Mouse (Mus musculus): ENCODE data around the gene Foxd2. TPM values are rescaled to one million over a fixed set of nuclear protein-coding genes. Genes with fewer than 3 reads are reported as not detected.

Gene Foxd2
- total RNA-seq (2021) (under 1 TPM; 0.16 to 0.32 TPM), polyA plus RNA-seq (2012; rRNA removed) (0.14 and 0.15 TPM in 2 replicates)
- long read RNA-seq, partial matches to known transcripts = 0 of 1 reads
- long read RNA-seq, other reads (novel, unspliced or antisense) = 0 of 1 reads

DNA sequence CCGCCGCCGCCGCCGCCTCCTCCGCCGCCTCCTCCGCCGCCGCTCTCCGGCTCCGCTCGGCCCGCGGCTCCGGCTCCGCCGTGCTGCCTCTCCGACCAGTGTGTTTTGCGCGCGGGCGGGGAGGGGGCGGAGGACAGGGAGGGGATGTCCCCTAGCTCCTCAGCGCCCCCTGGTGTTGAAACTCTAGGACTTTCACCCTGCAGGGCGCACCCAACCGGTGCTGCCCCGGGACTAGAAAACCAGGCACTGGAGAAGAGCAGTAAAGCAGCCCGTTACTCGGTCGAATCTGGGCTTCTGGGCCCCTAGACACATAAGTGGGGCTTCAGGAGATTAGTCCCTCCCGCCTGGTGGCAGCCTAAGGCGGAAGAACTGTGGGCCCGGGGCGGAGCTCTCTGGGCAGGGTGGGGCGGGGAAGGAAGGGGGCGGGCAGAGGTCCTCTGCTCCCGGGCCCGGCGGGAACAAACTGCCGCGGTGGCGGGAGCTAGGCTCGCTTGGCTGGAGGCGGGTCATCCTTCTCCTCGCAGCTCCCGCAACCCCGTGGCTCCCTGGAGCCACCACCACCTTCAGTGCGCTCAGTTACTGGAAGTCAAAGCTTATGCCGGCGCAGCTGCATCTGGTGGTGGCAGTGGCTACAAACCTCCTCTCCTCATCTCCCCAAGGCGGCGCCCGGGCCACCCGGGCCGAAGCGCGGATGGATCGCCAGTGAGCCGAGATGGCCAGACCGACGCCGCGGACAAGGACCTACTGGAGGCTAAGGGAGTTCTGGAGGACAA lies at the start of gene Foxd2:
Foxd2 (minus strand) TSS at position 45 of the 773 bp plus-strand sequence.
- peak within 1 kb of the TSS; percentile 80 for H3K4me3 ChIP-seq

GRCm38 (mm10) chr4:114958231-114958630 lies 49.6 kb upstream of the Foxd2 start:
- WGBS = 53% methylated on average over 2 of the region's 2 CpGs
- H3K27ac ChIP-seq = no peak overlapping the region
- H3K36me3 ChIP-seq (ENCODE audit: control insufficient read depth, insufficient read depth, low read length) = peaks cover 4% of the 10 kb centered on the region; the same call in 1 of the 2 replicates
- TF ChIP-seq EP300 (IDR thresholded peaks at IDR 0.05; ENCODE audit: insufficient read depth, low read depth, low read length) = no peak
- TF ChIP-seq POLR2A (IDR thresholded peaks at IDR 0.05; ENCODE audit: insufficient read depth, low read depth, low read length) = no peak
- no peak for TF ChIP-seq CTCF (IDR thresholded peaks at IDR 0.05)
- DNase-seq = no peak
- no peak overlapping the region for H3K9ac ChIP-seq (ENCODE audit: low read depth, low read length)
- no peaks in the 10 kb centered on the region for H3K4me1 ChIP-seq (ENCODE audit: control insufficient read depth, insufficient read depth, low read length)
- H3K4me3 ChIP-seq = no peak overlapping the region
- intact Hi-C loops (cut with DNase I) = no loop called here
- no peaks in the 10 kb centered on the region for H3K27me3 ChIP-seq (ENCODE audit: control insufficient read depth, insufficient read depth, low read length)
- H3K79me2 ChIP-seq (replicated peaks; ENCODE audit: control insufficient read depth, insufficient read depth, low read length) = no peaks in the 10 kb centered on the region

More for the DNA sequence above, at the start of gene Foxd2:
- Histone ChIP-seq H3K4me1 (ENCODE audit: control insufficient read depth, insufficient read depth, low read length) (no peaks in the 10 kb centered on the region; the same call in 1 of the 2 replicates), H3K36me3 (ENCODE audit: control insufficient read depth, insufficient read depth, low read length) (no peaks in the 10 kb centered on the region), H3K27ac (peak within 1 kb of the TSS; percentile 95), H3K79me2 (replicated peaks; ENCODE audit: control insufficient read depth, insufficient read depth, low read length) (no peaks in the 10 kb centered on the region), H3K9ac (ENCODE audit: low read depth, low read length) (peak within 1 kb of the TSS; percentile 85), H3K27me3 (ENCODE audit: control insufficient read depth, insufficient read depth, low read length) (peaks cover 18% of the 10 kb centered on the region)
- TF ChIP-seq EP300 (IDR thresholded peaks at IDR 0.05; ENCODE audit: insufficient read depth, low read depth, low read length) (no peak), CTCF (IDR thresholded peaks at IDR 0.05) (peak; percentile 80), POLR2A (IDR thresholded peaks at IDR 0.05; ENCODE audit: insufficient read depth, low read depth, low read length) (peak; percentile 42; the same call in 1 of the 2 replicates)
- intact Hi-C loops (cut with DNase I) = loop anchor here (5.0 kb wide), 2 partner anchors 78 to 148 kb away; partner anchors contain the start of genes Cmpk1 and Tal1
- peak; percentile 91 to 92 for DNase-seq
- WGBS = 1% methylated on average over 64 of the region's 64 CpGs

- H3K36me3 ChIP-seq (ENCODE audit: control insufficient read depth, insufficient read depth, low read length) = peaks cover 4% of the 10 kb centered on the region; the same call in 1 of the 2 replicates
- DNase-seq = no peak
- H3K27ac ChIP-seq = no peak overlapping the region
- H3K4me3 ChIP-seq = no peak overlapping the region
- TF ChIP-seq POLR2A (IDR thresholded peaks at IDR 0.05; ENCODE audit: insufficient read depth, low read depth, low read length) (no peak), EP300 (IDR thresholded peaks at IDR 0.05; ENCODE audit: insufficient read depth, low read depth, low read length) (no peak), CTCF (IDR thresholded peaks at IDR 0.05) (no peak)
- H3K4me1 ChIP-seq (ENCODE audit: control insufficient read depth, insufficient read depth, low read length) = no peaks in the 10 kb centered on the region
- H3K79me2 ChIP-seq (replicated peaks; ENCODE audit: control insufficient read depth, insufficient read depth, low read length) = no peaks in the 10 kb centered on the region
- no peak overlapping the region for H3K9ac ChIP-seq (ENCODE audit: low read depth, low read length)
- intact Hi-C loops (cut with DNase I) = no loop called here
- H3K27me3 ChIP-seq (ENCODE audit: control insufficient read depth, insufficient read depth, low read length) = no peaks in the 10 kb centered on the region
Observed at GRCm38 (mm10) chr4:114957403-114957802, 48.7 kb upstream of the Foxd2 start.

- Histone ChIP-seq H3K4me3 (no peak overlapping the region), H3K27me3 (ENCODE audit: control insufficient read depth, insufficient read depth, low read length) (no peaks in the 10 kb centered on the region), H3K79me2 (replicated peaks; ENCODE audit: control insufficient read depth, insufficient read depth, low read length) (no peaks in the 10 kb centered on the region), H3K36me3 (ENCODE audit: control insufficient read depth, insufficient read depth, low read length) (peaks cover 1% of the 10 kb centered on the region; the same call in 1 of the 2 replicates), H3K9ac (ENCODE audit: low read depth, low read length) (no peak overlapping the region), H3K4me1 (ENCODE audit: control insufficient read depth, insufficient read depth, low read length) (no peaks in the 10 kb centered on the region), H3K27ac (no peak overlapping the region)
- 83% methylated on average over 3 of the region's 3 CpGs for WGBS
- intact Hi-C loops (cut with DNase I) = no loop called here
- no peak for DNase-seq
- TF ChIP-seq CTCF (IDR thresholded peaks at IDR 0.05) (no peak), POLR2A (IDR thresholded peaks at IDR 0.05; ENCODE audit: insufficient read depth, low read depth, low read length) (no peak)
Observed at GRCm38 (mm10) chr4:114953172-114953571, 44.5 kb upstream of the Foxd2 start.

GRCm38 (mm10) chr4:114947852-114948481 lies 39.3 kb upstream of the Foxd2 start:
- Histone ChIP-seq H3K27ac (no peak overlapping the region), H3K27me3 (ENCODE audit: control insufficient read depth, insufficient read depth, low read length) (no peaks in the 10 kb centered on the region), H3K4me3 (no peak overlapping the region), H3K9ac (ENCODE audit: low read depth, low read length) (no peak overlapping the region), H3K36me3 (ENCODE audit: control insufficient read depth, insufficient read depth, low read length) (no peaks in the 10 kb centered on the region), H3K79me2 (replicated peaks; ENCODE audit: control insufficient read depth, insufficient read depth, low read length) (no peaks in the 10 kb centered on the region), H3K4me1 (ENCODE audit: control insufficient read depth, insufficient read depth, low read length) (no peaks in the 10 kb centered on the region)
- intact Hi-C loops (cut with DNase I) = loop anchor here (1.0 to 2.0 kb wide), 3 partner anchors 31 to 301 kb away; no protein-coding TSS in a partner anchor
- no peak for TF ChIP-seq POLR2A (IDR thresholded peaks at IDR 0.05; ENCODE audit: insufficient read depth, low read depth, low read length)
- no peak for TF ChIP-seq EP300 (IDR thresholded peaks at IDR 0.05; ENCODE audit: insufficient read depth, low read depth, low read length)
- 40% methylated on average over 7 of the region's 7 CpGs for WGBS
- no peak for DNase-seq

Data from heart, adult 2 months (tissue).